Mouse (Mus musculus) CH12.LX (cell line): ENCODE data around the gene Top3b. TPM values are rescaled to one million over a fixed set of nuclear protein-coding genes. Genes with fewer than 3 reads are reported as not detected.
A peak's percentile ranks its signal among the peaks of the same experiment; 100 is the strongest.

Experiments
- DNase-seq: peaks from one replicate; pipeline ENCODE4 v3.0.0-alpha.2; 2013; ENCODE audit errors: extremely low read depth
- H3K27ac ChIP-seq: 2 replicates; pipeline ENCODE4 v1.5.1; 2012; ENCODE audit warnings: low read depth, mild to moderate bottlenecking, control low read depth, moderate library complexity; ENCODE audit not compliant: insufficient read depth
- H3K27me3 ChIP-seq: replicated peaks from 2 replicates; pipeline ENCODE3; 2012; ENCODE audit warnings: inconsistent platforms
- H3K36me3 ChIP-seq, 2 experiments: replicated peaks in 1 of 2; 2 replicates each; pipeline versions ENCODE3 to v1.6.1; 2012; ENCODE audit warnings: inconsistent platforms in 1 of 2, low read length in 1 of 2, mild to moderate bottlenecking in 1 of 2, mixed read lengths in 1 of 2, moderate library complexity in 1 of 2; ENCODE audit not compliant: control insufficient read depth in 1 of 2, insufficient read depth in 1 of 2
- H3K4me1 ChIP-seq, 2 experiments: 2 replicates each; pipeline ENCODE4 v1.6.1; 2012; ENCODE audit warnings: inconsistent platforms in 1 of 2, moderate library complexity in 1 of 2; ENCODE audit not compliant: insufficient read depth in 2 of 2, control insufficient read depth in 1 of 2
- H3K4me2 ChIP-seq: 2 replicates; pipeline ENCODE4 v1.6.1; 2012; ENCODE audit warnings: low read depth, mild to moderate bottlenecking, control low read depth; ENCODE audit not compliant: poor library complexity, insufficient read depth, severe bottlenecking
- H3K4me3 ChIP-seq, 3 experiments: fragments of 150-350 bp in 1 of 3; sonication (generic) in 1 of 3; replicated peaks in 1 of 3; 2 replicates each; pipeline versions ENCODE3 to v1.5.1; 2011 to 2012; ENCODE audit warnings: low read depth in 2 of 3, low read length in 2 of 3, mild to moderate bottlenecking in 2 of 3, moderate library complexity in 2 of 3, control low read depth in 1 of 3, improper control_type of control experiment in 1 of 3, inconsistent platforms in 1 of 3, mixed read lengths in 1 of 3; ENCODE audit not compliant: poor library complexity in 1 of 3
- H3K79me2 ChIP-seq: replicated peaks from 2 replicates; pipeline ENCODE4 v1.6.1; 2012; ENCODE audit warnings: mild to moderate bottlenecking, moderate library complexity; ENCODE audit not compliant: control insufficient read depth, poor library complexity, insufficient read depth, severe bottlenecking; ENCODE audit errors: extremely low read depth
- H3K9ac ChIP-seq: 2 replicates; pipeline ENCODE4 v1.6.1; 2012; ENCODE audit warnings: low read depth, mild to moderate bottlenecking, control low read depth, moderate library complexity; ENCODE audit not compliant: insufficient read depth
- H3K9me3 ChIP-seq: replicated peaks from 2 replicates; pipeline ENCODE3; 2012; ENCODE audit warnings: low read length, inconsistent platforms, mixed read lengths
- BHLHE40 ChIP-seq: IDR thresholded peaks from 2 replicates; pipeline ENCODE4 v1.6.1; 2011; ENCODE audit warnings: mild to moderate bottlenecking, low read depth, low read length, improper control_type of control experiment
- CHD2 ChIP-seq: IDR thresholded peaks from 2 replicates; pipeline ENCODE4 v1.6.1; 2011; ENCODE audit warnings: low read length, improper control_type of control experiment
- CTCF ChIP-seq, 2 experiments: IDR thresholded peaks in 1 of 2; conservative IDR thresholded peaks in 1 of 2; 2 replicates each; pipeline ENCODE4 v1.5.1; 2011 to 2012; ENCODE audit warnings: low read depth in 2 of 2, low read length in 2 of 2, improper control_type of control experiment in 1 of 2, inconsistent platforms in 1 of 2, mild to moderate bottlenecking in 1 of 2, moderate library complexity in 1 of 2
- EP300 ChIP-seq: IDR thresholded peaks from 2 replicates; pipeline ENCODE4 v1.6.1; 2011; ENCODE audit warnings: low read length, improper control_type of control experiment
- HCFC1 ChIP-seq: IDR thresholded peaks from 2 replicates; pipeline ENCODE4 v1.6.1; 2012; ENCODE audit warnings: low read depth, mild to moderate bottlenecking, inconsistent platforms, low read length, improper control_type of control experiment
- JUN ChIP-seq: IDR thresholded peaks from 2 replicates; pipeline ENCODE4 v1.6.1; 2011; ENCODE audit warnings: low read depth, mild to moderate bottlenecking, low read length, improper control_type of control experiment, moderate library complexity; ENCODE audit not compliant: insufficient read depth
- JUND ChIP-seq: conservative IDR thresholded peaks from 2 replicates; pipeline ENCODE4 v1.6.1; 2011; ENCODE audit warnings: low read depth, low read length, improper control_type of control experiment
- KAT2A ChIP-seq: IDR thresholded peaks from 2 replicates; pipeline ENCODE4 v1.6.1; 2012; ENCODE audit warnings: low read length, improper control_type of control experiment, inconsistent platforms; ENCODE audit not compliant: insufficient replicate concordance
- MAX ChIP-seq: IDR thresholded peaks from 2 replicates; pipeline ENCODE4 v1.6.1; 2011; ENCODE audit warnings: low read length, improper control_type of control experiment
- MAZ ChIP-seq: IDR thresholded peaks from 2 replicates; pipeline ENCODE4 v1.6.1; 2012; ENCODE audit warnings: low read depth, mild to moderate bottlenecking, inconsistent platforms, low read length, improper control_type of control experiment, moderate library complexity
- MXI1 ChIP-seq: IDR thresholded peaks from 2 replicates; pipeline ENCODE4 v1.6.1; 2011; ENCODE audit warnings: mild to moderate bottlenecking, low read depth, low read length, improper control_type of control experiment
- MYC ChIP-seq: IDR thresholded peaks from 2 replicates; pipeline ENCODE4 v1.6.1; 2011; ENCODE audit warnings: low read depth, mild to moderate bottlenecking, improper control_type of control experiment, low read length
- NELFE ChIP-seq: IDR thresholded peaks from 2 replicates; pipeline ENCODE4 v1.6.1; 2011; ENCODE audit warnings: low read depth, low read length, improper control_type of control experiment
- NRF1 ChIP-seq: IDR thresholded peaks from 2 replicates; pipeline ENCODE4 v1.6.1; 2014; ENCODE audit warnings: low read depth, mild to moderate bottlenecking, inconsistent platforms, low read length, improper control_type of control experiment, moderate library complexity
- POLR2A ChIP-seq: IDR thresholded peaks from 2 replicates; pipeline ENCODE4 v1.6.1; 2011; ENCODE audit warnings: low read depth, mild to moderate bottlenecking, improper control_type of control experiment, low read length
- POLR2AphosphoS2 ChIP-seq: IDR thresholded peaks from 2 replicates; pipeline ENCODE4 v1.6.1; 2011; ENCODE audit warnings: low read depth, low read length, improper control_type of control experiment
- RAD21 ChIP-seq: IDR thresholded peaks from 2 replicates; pipeline ENCODE4 v1.6.1; 2011; ENCODE audit warnings: low read depth, mild to moderate bottlenecking, low read length, improper control_type of control experiment, moderate library complexity
- SMC3 ChIP-seq: IDR thresholded peaks from 2 replicates; pipeline ENCODE4 v1.6.1; 2011; ENCODE audit warnings: low read depth, low read length, improper control_type of control experiment
- TBP ChIP-seq: conservative IDR thresholded peaks from 2 replicates; pipeline ENCODE4 v1.6.1; 2011; ENCODE audit warnings: low read depth, low read length, improper control_type of control experiment
- TCF12 ChIP-seq: IDR thresholded peaks from 2 replicates; pipeline ENCODE4 v1.6.1; 2014; ENCODE audit warnings: low read depth, mild to moderate bottlenecking, inconsistent platforms, low read length, improper control_type of control experiment
- UBTF ChIP-seq: IDR thresholded peaks from 2 replicates; pipeline ENCODE4 v1.6.1; 2012; ENCODE audit warnings: low read depth, mild to moderate bottlenecking, inconsistent platforms, low read length, improper control_type of control experiment, moderate library complexity
- USF1 ChIP-seq: IDR thresholded peaks from 2 replicates; pipeline ENCODE4 v1.6.1; 2014; ENCODE audit warnings: low read depth, mild to moderate bottlenecking, inconsistent platforms, low read length, improper control_type of control experiment
- ZC3H11A ChIP-seq: IDR thresholded peaks from 2 replicates; pipeline ENCODE4 v1.6.1; 2012; ENCODE audit warnings: low read depth, mild to moderate bottlenecking, inconsistent platforms, low read length, improper control_type of control experiment
- ZKSCAN1 ChIP-seq: IDR thresholded peaks from 2 replicates; pipeline ENCODE4 v1.6.1; 2012; ENCODE audit warnings: low read depth, inconsistent platforms, low read length, improper control_type of control experiment, borderline replicate concordance
- ZMIZ1 ChIP-seq: IDR thresholded peaks from 2 replicates; pipeline ENCODE4 v1.6.1; 2012; ENCODE audit warnings: low read depth, mild to moderate bottlenecking, inconsistent platforms, low read length, improper control_type of control experiment
- dilution Hi-C: fragments of 300-500 bp; cut with MboI; formaldehyde crosslinking; loops from 2 replicates; pipeline ENCODE4 v1.14.3; 2020; ENCODE audit warnings: low sequenced_read_pairs; ENCODE audit not compliant: extremely low pct_unique_long_range_greater_than_20kb, extremely low pct_ligation_motif_present
- in situ Hi-C: fragments of 300-500 bp; cut with MboI; formaldehyde crosslinking; loops from 3 replicates; pipeline ENCODE4 v1.14.3; 2019; ENCODE audit warnings: low sequenced_read_pairs, low pct_ligation_motif_present, low pct_unique_long_range_greater_than_20kb, mixed read lengths
- polyA plus RNA-seq: library from polyadenylated mRNA; unstranded; fragments of >175 nt; gene quantifications from 2 replicates; pipeline ENCODE4 v1.2.1, GENCODE M21; 2012; ENCODE audit warnings: low read depth; ENCODE audit not compliant: insufficient read length
- total RNA-seq, 2 experiments: library from RNA; depleted of rRNA; stranded (reverse); fragments of 300-350 nt in 1 of 2; fragments of >200 nt in 1 of 2; gene quantifications; 2 replicates each; pipeline ENCODE4 v1.2.3; 2012 to 2014

The Top3b gene
- total and polyA plus RNA-seq, 3 experiments = 56.7 to 88.4 (median 61.8) TPM

GRCm38 (mm10) chr16:16849196-16849595 lies 21.3 kb upstream of the Top3b start:
- Histone ChIP-seq H3K27ac (no peak overlapping the region), H3K4me1 (no peaks in the 10 kb centered on the region), H3K36me3 (no peaks in the 10 kb centered on the region), H3K79me2 (no peaks in the 10 kb centered on the region), H3K27me3 (peaks cover 2% of the 10 kb centered on the region), H3K9ac (no peak overlapping the region), H3K4me3 (no peak overlapping the region), H3K4me2 (no peak overlapping the region), H3K9me3 (peaks cover 5% of the 10 kb centered on the region)
- DNase-seq = no peak
- dilution Hi-C loops (no loop called here), in situ Hi-C loops (no loop called here)
- TF ChIP-seq CTCF (conservative IDR thresholded peaks at IDR 0.05 in 1 of 2, IDR thresholded peaks at IDR 0.05 in 1 of 2; ENCODE audit: low read depth in 2 of 2, low read length in 2 of 2) = peak in 1 of 2 experiments; percentile 30; a peak in 1 of 4 replicates
- no peak for TF ChIP-seq ZC3H11A

- DNase-seq = no peak
- dilution Hi-C loops = no loop called here
- Histone ChIP-seq H3K27me3 (peaks cover 4% of the 10 kb centered on the region), H3K4me2 (no peak overlapping the region), H3K4me1 (no peaks in the 10 kb centered on the region), H3K9me3 (peaks cover 5% of the 10 kb centered on the region), H3K27ac (no peak overlapping the region), H3K36me3 (no peaks in the 10 kb centered on the region), H3K79me2 (no peaks in the 10 kb centered on the region), H3K9ac (no peak overlapping the region), H3K4me3 (no peak overlapping the region)
- in situ Hi-C loops = no loop called here
- no peak for TF ChIP-seq JUN
- TF ChIP-seq NELFE = no peak
- TF ChIP-seq POLR2AphosphoS2 = no peak
- TF ChIP-seq JUND = no peak
- TF ChIP-seq ZKSCAN1 = no peak
- TF ChIP-seq KAT2A = no peak
- no peak for TF ChIP-seq TBP
- TF ChIP-seq CTCF (conservative IDR thresholded peaks at IDR 0.05 in 1 of 2, IDR thresholded peaks at IDR 0.05 in 1 of 2; ENCODE audit: low read depth in 2 of 2, low read length in 2 of 2) = no peak
- TF ChIP-seq TCF12 = no peak
- no peak for TF ChIP-seq ZMIZ1
- no peak for TF ChIP-seq MXI1
- TF ChIP-seq HCFC1 = no peak
- no peak for TF ChIP-seq USF1
- TF ChIP-seq SMC3 = no peak
- TF ChIP-seq POLR2A = no peak
Measured at GRCm38 (mm10) chr16:16852411-16852810, 18.1 kb upstream of the Top3b start.

- Histone ChIP-seq H3K27ac (no peak overlapping the region), H3K79me2 (no peaks in the 10 kb centered on the region), H3K4me2 (no peak overlapping the region), H3K9me3 (no peaks in the 10 kb centered on the region), H3K9ac (no peak overlapping the region), H3K36me3 (no peaks in the 10 kb centered on the region), H3K4me1 (no peaks in the 10 kb centered on the region)
- peak; percentile 80 for DNase-seq
- in situ Hi-C loops = no loop called here
- dilution Hi-C loops = no loop called here
- TF ChIP-seq NRF1 = no peak
- no peak for TF ChIP-seq HCFC1
- no peak for TF ChIP-seq UBTF
- TF ChIP-seq SMC3 = peak; percentile 84
- 0 out of 2 replicates have a peak, but pooled peaks have one; percentile 15 for TF ChIP-seq NELFE
- peak; percentile 71 for TF ChIP-seq MYC
- no peak for TF ChIP-seq MXI1
- no peak for TF ChIP-seq CHD2
- no peak for TF ChIP-seq MAZ
- no peak for TF ChIP-seq ZC3H11A
- no peak for TF ChIP-seq TCF12
- TF ChIP-seq CTCF (conservative IDR thresholded peaks at IDR 0.05 in 1 of 2, IDR thresholded peaks at IDR 0.05 in 1 of 2; ENCODE audit: low read depth in 2 of 2, low read length in 2 of 2) = peak; percentile 85 to 91
- TF ChIP-seq RAD21 = peak; percentile 85
- TF ChIP-seq MAX = peak; percentile 48; the same call in 1 of the 2 replicates
- TF ChIP-seq BHLHE40 = no peak
- no peak for TF ChIP-seq EP300
- TF ChIP-seq, all 38 proteins: peak for 6
- peaks cover 5% of the 10 kb centered on the region for H3K27me3 ChIP-seq
- H3K4me3 ChIP-seq = no peak overlapping the region
Measured at GRCm38 (mm10) chr16:16854836-16855235, 15.7 kb upstream of the Top3b start.
